Mouse (Mus musculus) layer of hippocampus, adult 9-11 months (tissue): Measurements from ENCODE around the gene Gm4881.
A peak's percentile ranks its signal among the peaks of the same experiment; 100 is the strongest.

ENCODE experiments used
- DNase-seq: peaks from one replicate; pipeline ENCODE4 v3.0.0; 2022

Gm4881 gene

GRCm38 (mm10) chr7:24892125-24892583, 52.1 kb downstream of the Gm4881 start:
- no peak for DNase-seq

DNA sequence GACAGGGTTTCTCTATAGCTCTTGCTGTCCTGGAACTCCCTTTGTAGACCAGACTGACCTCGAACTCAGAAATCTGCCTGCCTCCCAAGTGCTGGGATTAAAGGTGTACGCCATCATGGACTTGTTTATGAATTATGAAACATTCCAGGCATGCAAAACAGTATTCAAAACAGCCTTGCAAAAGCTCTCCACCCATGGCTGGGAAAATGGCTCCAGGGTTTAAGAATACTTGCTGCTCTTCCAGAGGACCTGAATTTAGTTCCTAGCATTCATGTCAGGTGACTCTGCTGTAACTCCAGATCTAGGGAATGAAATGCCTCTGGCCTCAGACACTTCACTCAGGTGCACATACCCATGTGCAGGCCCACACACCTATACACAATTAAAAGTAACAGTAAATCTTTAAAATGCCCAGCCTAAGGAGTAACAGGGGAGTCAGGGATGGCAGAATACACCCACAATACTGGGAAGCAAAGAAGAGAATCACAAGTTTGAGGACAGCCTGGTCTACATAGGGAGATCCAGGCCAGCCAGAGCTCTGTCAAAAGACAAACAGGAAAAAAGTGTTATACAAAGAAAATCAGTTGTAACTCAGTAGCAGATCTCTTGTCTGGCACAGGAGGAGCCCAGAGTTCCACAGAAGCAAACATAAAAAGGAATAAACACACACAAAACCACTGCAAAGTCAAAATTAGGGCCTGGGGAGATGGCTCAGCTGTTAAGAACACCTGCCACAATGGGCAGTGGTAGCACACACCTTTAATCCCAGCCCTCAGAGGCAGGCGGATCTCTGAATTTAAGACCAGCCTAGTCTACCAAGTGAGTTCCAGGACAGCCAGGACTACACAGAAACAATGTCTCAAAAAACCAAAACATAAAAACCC, 52.8 kb downstream of the Gm4881 start:
- DNase-seq: no peak

GRCm38 (mm10) chr7:24890281-24891216, 53.7 kb downstream of the Gm4881 start:
- DNase-seq: peak; percentile 54

- DNase-seq: no peak
Measured at GRCm38 (mm10) chr7:24889431-24890220, 54.7 kb downstream of the Gm4881 start.

GRCm38 (mm10) chr7:24887096-24887495, 57.2 kb downstream of the Gm4881 start:
- no peak for DNase-seq

DNA sequence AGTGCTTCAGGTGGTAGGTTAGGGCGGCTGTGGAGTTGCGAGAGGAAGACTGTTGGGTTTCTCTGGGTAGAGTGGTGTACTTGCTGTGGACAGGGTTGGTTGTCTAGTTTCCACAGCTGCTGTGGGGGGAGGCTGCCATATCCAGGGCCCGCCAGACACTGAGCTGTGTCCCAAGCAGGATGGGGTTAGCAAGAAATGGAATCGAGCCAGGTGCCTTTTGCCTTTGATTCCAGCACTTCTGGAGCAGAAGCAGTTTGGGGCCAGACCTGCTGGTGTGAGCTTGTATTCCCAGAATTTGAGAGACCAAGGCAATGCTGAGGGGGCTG, 58.0 kb downstream of the Gm4881 start:
- DNase-seq: no peak

- no peak for DNase-seq
Measured at GRCm38 (mm10) chr7:24885468-24886307, 58.6 kb downstream of the Gm4881 start.

- DNase-seq: peak; percentile 43
Measured at GRCm38 (mm10) chr7:24884693-24885291, 59.5 kb downstream of the Gm4881 start.

- DNase-seq: peak; percentile 99
Measured at GRCm38 (mm10) chr7:24883896-24884692, 60.2 kb downstream of the Gm4881 start, which contains the start of gene Rps19. Gene Rps19, plus strand, starts transcription at chr7:24884371.

DNA sequence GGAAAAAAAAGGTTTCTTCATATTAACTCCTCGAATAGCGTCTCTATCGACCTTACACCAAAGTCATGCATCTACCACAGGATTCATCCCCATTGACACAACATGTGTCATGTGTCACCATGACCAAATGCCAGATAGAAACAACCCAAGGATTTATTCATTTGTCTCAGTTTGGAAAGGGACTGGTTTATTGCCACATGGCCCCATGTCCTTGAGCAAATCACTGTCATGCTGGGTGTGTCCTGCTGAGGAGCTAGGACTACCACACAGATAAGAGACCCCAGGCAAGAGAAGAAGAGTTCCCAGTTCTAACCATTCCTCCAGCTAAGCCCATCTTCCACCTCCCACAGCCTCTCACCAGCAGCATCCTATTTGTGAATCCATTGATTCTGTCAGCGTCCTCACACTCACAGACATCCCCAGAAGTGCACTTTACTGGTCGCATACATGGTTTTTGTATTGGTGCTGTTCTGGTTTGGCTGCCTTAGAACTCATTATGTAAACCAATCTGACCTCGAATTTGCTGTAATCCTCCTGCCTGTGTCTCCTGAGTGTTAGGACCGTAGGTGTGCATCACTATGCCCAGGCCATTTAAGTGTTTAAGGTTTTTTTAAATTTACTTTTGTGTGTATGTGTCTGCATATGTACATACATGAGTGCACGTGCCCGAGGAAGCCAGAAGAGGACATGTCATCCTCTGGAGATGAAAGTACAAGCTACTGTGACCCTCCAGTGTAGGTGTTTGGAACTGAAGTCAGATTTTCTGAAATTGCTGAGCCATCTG, 61.7 kb downstream of the Gm4881 start:
- DNase-seq: no peak

- no peak for DNase-seq
Measured at GRCm38 (mm10) chr7:24879620-24880019, 64.7 kb downstream of the Gm4881 start.

DNA sequence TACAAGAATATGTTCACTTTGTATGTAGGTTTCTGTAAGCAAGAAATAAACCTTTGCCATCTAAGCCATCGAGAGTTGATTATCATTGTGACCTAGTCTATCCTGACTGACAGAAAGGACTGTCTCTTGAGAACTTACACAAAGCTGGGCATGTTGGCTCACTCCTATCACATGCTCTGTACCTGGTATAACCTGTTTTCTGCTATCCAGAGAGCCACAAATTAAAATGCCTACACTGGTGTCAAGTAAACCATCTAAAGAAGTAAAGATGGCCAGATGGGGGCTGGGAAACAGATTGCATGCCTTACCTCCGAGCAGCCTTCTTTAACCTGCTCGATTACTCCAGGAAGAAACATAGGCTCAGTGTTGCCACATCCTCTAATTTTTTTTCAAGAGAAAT, 66.7 kb downstream of the Gm4881 start:
- DNase-seq: no peak
